Mouse (Mus musculus) spleen, adult 18-20 months (tissue): ENCODE data around the gene 9930104L06Rik.

Experiments used
- DNase-seq, 2 experiments: peaks; one replicate each; pipeline ENCODE4 v3.0.0; 2022; ENCODE audit warnings: mixed read lengths in 2 of 2

Gene 9930104L06Rik

DNA sequence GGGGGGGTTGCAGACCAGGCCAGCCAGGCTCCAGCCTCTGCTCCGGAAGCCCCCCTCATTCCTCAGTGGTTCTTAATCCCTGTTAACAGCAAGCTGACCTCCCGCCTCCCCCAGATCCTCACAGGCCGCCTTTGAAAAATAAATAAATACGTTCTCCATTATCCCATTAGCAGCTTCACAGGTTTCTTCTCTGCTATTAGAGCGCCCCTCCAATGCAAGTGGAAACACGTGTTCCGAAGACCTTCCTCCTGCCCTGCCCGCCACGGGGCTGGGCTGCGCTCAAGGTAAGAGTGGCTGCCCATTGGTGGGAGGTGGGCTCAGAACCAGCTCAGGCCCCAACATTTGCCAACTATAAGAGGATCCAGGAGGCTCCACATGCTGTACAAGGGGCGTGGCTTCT, 25.7 kb downstream of the 9930104L06Rik start:
- DNase-seq: no peak

DNA sequence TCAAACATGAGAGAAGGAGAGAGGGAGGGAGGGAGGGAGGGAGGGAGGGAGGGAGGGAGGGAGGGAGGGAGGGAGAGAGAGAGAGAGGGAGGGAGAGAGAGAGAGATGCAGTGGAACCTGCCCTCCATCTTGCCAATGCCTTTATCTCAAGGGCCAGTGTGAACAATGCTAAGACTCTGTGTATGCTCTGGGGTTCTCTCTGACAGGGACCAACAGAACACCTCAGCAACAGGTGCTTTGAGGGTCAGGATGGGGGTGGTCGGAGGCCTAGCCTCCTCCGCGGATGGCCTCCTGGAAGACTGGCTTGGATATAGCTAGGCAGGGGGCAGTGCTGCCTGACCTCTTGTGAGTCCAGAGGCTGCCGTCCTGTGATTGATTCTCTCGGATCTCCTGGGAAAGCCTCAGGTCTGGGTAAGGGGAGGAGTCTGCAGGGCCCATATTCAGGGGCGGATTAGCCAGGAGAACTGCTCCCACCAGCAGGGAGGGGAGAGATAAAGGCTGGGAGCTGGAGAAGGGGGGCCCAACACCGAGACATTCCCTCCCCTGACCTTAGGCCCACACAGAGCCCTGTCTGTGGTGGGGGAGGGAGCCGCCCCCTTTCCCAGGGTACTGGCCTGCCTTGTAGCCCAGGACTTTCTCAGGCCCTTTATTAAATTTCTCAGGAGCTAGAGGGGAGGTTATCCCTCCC, 28.2 kb downstream of the 9930104L06Rik start:
- no peak for DNase-seq

DNA sequence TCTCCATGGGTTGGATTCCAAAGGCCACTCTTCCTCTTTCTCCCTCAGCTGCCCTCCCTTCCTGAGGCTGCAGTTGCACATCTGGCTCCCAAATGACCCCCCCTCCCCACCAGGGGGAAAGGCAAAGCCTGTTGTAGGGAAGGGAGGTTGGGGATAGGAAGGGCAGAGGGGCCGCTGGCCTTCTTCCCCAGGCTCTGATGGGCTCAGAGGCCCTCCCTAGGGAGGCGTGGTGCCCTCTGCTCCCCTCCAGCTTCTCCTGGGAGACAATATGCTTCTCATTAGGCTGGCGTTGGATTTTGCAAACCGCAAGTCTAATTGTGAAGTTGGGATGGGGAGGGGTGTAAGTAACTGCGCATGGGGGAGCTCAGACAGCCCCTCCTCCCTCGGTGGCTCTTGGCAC, 31.9 kb downstream of the 9930104L06Rik start:
- DNase-seq: no peak

DNA sequence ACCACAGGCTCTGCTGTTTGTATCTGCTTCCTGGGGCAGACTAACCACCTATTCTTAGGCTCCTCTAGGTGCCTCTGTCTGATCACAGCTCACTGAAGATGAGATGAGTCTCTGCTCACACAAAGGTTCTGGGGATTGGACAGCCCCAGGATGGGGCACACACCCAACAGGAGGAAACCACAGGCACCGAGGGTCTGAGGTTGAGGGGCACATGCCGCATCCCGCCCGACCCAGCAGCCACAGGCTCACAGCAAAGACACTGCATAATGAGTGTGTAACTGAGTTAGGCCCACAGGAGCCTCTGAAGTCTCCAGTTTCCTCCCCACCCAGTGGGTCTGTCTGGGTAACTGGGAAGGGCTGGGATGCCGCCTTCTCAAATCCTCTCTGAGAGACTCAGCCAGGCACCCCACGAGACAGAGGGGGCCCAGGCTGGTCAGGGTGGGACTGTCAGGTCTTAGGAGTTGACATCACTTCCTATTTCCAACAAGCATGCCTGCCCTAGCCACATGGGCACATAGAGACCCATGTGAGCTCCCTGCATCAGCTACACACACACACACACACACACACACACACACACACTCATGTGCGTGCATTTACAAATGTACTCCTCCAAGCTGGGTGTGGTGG, 32.5 kb downstream of the 9930104L06Rik start:
- no peak for DNase-seq

DNA sequence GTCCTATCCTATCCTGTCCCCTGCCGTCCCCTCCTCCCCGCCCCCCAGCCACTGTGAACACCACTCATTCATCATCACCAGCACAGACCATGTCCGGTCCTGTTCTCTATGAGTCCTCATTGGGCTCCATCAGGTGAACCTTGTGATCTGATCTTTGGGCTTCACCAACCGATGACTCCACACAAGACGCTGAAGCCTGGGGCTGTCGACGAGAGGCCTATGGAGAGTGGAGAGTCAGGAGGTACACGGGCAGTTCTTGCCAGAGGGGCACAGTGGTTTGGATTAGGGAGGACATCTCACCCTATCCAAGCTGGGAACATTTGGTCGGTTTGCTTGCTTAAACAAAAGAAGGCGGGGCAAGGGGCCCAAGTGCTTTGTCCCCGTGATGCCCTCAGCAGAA, 33.3 kb downstream of the 9930104L06Rik start:
- no peak for DNase-seq

DNA sequence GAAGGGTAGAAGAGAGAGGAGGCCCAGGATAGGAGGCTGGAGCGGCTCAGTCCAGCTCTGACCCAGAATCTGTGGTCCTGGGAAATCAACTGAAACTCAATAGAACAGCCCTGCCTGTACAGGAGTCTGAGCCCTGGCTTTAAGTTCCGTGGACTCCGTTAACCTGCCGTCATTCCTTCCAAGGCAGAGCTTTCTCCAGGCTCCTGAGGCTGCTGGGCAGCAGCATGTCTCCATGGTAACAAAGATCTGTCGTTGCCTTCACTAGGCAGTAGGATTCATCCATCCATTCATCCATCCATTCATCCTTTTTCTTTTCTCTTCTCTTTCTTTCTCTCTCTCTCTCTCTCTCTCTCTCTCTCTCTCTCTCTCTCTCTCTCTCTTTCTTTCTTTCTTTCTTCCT, 33.8 kb downstream of the 9930104L06Rik start:
- DNase-seq: no peak

DNA sequence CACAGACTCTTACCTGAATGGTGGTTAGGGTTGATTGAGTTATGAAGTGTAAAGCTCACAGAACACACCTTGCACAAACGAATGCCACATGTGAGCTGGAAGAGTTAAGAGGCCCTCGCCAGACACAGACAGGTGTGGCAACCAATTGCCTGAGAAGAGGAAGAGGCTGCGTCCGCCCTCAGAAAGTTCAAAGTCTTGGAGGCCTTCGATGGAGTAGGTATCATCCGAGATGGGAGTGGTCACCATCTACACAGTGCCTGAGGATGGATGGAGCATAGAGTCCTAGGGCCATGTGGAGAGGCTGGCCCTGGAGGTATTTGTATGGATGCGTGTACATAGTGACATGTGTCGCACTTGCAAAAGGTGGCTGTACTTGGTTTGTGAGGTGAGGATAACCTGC, 34.2 kb downstream of the 9930104L06Rik start:
- DNase-seq: no peak

DNA sequence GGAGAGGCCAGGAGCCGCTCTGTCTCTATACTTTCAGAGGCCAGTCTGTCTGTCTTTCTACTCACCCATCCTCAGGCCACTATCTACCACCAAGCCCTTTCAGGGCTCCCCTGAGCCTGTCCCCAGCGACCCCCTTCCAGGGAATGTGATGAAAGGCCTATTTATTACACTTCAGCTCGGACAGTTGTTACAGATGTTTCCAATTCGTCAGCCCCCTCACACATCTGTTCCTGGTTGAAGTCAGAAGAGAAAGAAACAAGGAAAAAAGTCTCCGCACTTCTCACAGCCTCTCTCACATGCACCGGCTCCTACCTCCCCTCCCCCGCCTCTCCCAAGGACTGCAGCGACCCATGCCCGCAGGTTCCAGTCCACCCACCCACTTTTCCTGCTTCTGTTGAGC, 35.5 kb downstream of the 9930104L06Rik start:
- no peak for DNase-seq

DNA sequence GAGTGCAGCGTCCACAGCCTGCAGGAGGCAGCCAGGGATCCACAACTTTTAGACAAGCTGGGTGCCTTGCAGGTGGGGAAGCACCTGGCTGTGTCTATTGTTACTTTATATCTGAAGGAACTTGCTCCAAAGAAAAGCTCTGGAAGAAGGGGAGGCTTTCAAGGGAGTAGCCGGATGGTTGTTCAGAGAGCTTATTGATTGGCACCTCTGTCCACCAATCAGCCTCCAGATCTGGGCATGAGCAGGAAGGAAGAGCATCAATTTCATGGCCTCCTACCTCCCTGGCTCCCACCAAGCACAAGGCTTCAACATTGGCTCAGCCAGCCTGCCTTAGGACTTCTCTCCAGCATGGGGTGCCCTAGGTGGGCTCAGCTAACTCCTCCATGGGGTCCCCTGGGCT, 36.4 kb downstream of the 9930104L06Rik start:
- no peak for DNase-seq

DNA sequence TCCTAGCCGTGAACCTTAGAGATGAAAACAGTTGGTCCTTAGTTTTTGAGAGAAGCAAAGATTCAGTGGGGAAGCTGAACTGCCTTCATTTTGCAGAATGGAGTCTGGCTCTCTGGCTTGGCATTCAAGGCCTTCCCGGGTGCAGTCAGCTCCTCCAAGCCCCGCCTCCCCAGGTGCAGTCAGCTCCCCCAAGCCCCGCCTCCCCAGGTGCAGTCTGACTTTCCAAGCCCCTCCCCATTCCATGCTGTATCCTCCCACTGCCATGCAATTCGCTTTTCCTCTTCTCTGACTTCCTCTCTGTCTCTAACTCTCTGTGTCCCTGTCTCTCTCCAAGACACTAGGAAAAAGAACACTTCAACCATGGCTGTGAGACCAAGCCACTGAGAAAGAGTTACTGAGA, 41.4 kb downstream of the 9930104L06Rik start:
- no peak for DNase-seq

DNA sequence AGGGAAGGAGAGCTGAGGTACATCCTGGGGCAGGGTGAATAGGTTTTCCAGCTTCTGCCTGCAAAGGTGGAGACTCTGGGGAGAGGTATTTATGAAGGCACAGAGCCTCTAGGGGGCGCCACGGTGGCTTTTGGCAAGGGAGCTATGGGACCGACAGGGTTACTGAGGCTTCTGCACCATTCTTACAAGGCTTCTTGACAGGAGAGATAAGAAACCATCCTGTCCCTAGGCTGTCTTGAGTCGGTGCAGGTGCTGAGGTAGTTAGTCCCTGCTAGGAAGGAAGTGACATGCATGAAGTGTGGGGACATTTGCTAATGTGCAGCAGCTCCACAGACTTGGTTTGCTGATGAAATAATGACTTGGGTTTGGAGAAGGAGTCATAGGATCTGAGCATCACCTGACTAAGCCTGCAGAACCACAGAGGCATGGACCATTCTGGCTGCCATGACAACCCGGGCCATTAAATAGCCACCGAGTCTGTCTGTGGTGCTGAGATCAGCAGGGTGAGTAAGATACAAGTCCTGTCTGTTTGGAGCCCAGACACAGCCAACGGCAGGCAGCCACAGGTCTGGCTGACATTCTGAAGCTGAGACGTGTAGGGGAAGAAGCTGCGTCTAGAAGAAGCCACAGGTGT, 47.2 kb downstream of the 9930104L06Rik start:
- peak in 1 of 2 experiments; percentile 11 for DNase-seq

DNA sequence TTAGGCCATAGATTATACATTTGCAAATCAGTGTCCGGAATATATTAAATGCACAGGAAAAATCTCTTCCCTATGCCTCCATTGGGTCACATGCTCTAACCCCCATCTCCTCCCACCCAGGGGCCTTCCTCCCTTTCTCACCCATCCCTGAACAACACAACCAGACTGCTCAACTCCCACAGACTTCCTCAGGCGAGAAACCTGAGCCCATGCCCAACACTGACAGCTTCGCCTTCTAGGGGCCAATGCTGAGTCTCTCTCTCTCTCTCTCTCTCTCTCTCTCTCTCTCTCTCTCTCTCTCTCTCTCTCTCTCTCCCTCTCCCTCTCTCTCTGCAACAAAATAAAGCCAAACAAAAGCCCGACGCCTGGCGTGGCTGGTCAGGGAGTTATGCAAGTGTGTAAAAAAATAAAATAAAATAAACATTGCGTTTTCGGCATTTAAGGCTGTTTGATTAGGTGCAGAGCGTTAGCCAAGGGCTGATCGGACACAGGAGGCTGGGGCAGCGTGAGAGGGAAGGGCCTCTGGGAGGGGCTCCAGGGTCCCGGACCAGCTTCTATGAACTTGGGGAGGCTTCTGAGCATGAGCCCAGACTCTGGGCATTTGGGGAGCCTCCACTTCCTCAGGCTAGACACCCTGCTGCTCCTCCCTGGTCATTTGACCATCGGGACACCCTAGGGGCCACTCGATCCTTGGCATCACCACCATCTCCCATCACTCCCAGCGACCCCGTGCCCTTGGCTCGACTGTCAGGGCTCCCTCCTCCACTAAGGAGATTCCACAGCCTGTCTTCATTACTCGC, 48.2 kb downstream of the 9930104L06Rik start:
- DNase-seq: no peak

DNA sequence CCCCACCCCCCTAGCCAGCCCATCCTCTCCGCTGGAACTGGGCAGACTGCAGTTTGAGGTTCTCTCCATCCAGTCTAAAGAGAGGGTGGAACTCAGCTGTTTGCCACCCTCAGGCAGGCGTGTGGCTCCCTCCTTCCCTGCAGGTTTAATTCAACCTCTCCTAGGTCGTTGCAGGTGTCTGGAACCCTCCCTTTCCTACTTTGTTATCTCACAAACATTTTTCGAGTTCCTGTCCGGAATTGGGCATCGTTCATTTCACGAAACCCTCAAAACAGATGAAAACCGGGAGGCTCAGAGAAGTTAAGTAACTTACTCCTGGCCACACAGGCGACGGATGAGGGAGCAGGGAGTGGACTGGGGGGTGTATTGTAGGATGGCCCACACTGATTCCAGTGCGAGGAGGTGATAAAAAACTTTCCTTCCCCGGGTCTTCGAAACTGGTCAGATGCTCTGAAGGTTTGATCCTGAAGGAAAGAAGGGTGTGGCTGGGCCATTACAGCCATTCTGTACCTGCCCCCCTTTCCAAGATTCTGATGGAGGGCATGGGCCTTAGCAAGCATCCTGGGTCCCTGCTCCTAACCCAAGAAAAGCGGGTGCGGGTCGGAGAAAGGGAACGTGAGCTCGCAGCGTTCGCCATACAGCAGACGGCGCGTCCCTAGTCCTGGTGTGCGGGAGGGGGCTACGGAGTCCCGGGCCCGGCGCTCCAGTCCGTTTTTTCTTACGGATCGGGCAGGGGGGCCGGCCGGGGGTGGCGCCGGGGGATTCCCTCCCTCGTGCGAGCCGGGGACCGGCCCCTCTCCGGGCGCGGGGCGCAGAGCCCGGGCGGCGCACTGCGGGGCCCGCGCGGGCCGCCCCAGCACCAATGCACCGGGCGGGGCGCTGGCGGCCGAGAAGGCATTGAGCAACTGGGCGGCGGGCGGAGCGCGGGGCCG, 49.1 kb downstream of the 9930104L06Rik start, which contains the start of gene Rspo1:
Rspo1 (plus strand) TSS at position 760 of the 932 bp plus-strand sequence.
- no peak for DNase-seq

DNA sequence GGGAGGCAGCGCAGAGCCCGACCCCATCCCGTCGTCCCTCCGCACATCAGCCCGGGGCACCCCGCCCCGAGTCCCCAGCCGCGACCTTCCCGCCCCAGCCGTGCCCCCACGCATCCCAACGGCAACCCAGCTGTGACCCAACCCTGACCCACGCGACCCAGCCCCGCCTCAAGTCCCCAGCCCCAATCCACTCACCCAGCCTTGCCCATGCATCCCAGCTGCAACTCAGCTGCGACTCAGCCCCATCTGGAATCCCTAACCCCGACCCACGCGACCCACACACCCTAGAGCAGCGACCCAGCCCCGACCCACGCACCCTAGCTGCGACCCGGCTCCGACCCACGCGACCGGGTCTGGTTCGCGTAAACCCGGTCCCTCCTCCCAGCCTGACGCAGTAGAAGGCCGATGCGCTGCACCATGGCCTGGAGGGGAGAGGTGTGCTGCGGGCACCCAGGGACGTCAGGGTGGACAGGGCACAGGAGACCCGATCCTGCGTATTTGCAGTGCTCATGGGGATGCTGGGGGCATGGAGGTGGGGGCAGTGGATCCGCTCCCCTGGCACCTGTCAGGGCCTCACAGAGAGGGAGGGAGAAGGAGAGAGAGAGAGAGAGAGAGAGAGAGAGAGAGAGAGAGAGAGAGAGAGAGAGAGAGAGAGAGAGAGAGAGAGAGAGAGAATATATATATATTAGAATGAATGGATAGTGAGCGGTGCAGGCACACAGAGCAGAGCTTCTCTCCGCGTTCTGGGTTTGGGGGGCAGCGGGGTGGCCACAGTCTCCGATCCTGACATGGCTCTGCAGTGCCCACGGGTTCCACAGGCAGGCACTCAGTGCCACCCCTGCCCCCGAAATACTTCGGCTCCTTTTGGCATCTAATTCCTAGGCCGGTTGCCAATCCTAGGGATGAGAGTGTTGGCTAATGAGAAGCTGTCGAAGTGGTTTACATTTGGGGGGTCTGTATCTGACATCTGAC, 50.2 kb downstream of the 9930104L06Rik start:
- no peak for DNase-seq

DNA sequence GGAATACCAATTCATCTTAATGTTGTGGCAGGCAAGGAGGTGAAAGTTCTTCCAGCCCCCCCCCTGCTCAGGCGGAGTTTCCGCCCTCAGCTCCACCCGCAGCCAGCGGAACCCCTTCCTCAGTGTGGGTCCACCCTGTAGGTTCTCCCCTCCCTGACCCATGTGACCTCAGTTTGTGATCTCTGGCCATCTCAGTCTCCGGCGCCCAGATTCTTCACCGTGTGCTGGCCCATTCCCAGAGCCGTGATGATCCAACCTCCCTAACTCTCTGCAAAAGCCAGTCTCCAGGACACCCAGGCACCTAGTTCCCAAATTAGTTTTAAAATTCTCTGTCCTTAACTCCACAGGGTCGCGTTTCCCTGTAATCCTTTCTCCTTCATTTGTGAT, 50.9 kb downstream of the 9930104L06Rik start:
- no peak for DNase-seq

DNA sequence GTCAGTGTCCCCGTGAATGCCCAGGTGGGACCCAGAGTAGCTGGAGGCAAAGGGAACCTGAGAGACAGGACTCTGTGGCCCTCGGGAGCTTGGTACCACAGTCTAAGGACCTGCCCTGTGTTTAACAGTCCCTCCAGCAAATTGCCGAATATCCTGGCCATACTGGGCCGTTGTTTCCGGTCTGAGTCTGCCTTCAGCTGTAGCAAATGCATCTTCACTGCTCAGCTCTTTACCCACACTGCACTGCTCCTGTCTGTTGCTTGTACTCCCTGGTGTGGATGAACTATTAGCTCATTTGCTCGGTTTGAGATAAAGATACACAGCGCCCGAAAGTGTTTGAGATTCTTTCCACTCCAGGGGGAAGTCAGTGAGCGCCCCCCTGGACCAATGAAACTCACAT, 51.5 kb downstream of the 9930104L06Rik start:
- DNase-seq: no peak

DNA sequence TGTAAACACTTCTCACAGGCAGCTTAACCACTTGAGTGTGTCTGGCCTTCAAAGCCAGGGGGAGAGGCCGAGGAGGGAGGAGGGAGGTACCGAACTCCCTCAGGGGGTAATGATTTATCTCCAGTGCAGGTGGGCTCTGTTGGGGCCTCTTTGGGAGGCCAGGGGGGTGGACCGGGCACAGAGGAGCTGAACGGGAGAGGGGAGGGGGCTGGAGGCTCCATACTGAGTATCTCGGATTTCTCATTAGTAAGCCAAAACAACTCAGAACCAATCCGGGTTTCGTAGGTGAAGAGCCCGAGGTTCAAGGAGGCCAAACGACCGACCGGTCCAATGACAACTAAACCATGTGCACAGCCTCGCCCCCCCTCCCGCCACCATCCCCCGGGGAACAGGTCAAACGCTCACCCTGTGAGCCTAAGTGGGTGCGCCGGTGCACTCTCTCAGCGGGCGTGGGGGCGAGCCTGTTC, 53.0 kb downstream of the 9930104L06Rik start:
- no peak for DNase-seq

DNA sequence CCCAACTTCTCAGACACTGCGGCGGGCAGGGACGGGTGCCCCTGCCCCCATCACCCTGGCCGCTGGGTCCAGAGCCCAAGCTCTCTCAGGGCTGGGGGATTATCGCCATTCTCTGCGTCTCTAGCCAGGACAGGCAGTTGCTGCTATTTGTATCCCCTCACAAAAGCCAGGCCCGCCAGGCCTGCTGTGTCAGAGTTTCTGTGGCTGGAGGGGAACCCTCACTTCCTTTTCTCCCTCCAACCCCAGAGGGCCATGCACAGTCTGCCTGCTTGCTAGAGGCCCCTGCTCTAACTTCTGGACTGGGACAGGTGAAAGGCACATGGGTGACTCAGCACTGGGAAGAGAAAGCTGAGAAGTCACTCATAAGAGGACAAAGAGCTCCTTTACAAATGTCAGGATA, 53.5 kb downstream of the 9930104L06Rik start:
- DNase-seq: no peak
